Mouse (Mus musculus): ENCODE results near the gene Olfr460. TPM values are rescaled to one million over a fixed set of nuclear protein-coding genes. Genes with fewer than 3 reads are reported as not detected.
A peak's percentile ranks its signal among the peaks of the same experiment; 100 is the strongest.
"Not testable (repeated sequence)": the region's sequence is repeated elsewhere in the genome, so short reads cannot be mapped to it uniquely, and the experiment has no call there.

The Olfr460 gene
- not detected for total RNA-seq (2021)

DNA sequence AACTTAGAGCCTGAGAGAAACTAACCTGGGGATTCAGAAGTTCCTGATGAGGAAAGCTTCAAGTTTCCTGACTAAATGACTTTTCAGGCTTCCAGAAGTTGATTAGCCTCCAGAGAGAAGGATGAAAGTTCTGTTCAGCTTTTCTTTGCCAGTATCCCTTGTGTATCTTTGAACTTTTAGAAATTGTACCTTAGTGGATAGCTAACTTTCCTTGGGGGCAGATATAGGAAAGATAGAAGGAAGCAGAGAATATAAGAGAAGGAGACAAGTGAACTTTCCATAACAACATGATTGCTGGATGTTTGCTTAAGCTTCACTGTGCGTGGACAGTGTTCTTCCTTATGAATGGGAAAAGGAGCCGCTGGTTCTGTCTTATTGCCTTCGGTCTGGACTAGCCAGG is at the start of gene Olfr460:
Olfr460 (plus strand) TSS at position 301 of the 400 bp plus-strand sequence.
- DNase-seq (ENCODE audit: low spot score in 2 of 2), result no peak
- intact Hi-C loops (cut with DNase I), result no loop called here

DNA sequence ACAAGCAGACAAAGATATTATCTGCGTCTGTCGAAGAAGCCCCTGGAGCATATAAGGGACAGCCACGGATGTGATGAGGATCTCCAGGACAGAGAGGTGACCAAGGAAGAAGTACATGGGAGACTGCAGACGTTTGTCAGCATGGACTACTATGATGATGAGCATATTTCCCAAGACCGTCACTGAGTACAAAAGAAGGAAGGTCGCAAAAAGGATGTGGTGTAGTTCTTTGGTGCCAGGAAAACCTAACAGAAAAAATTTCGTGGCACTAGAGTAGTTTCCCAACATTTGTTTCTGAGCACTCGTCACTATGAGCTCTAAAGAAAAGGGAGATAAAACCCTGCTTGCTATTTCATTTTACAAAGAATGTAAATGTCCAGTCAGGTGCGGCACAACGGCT is 24.6 kb upstream of the Olfr460 start:
- no peak for DNase-seq (ENCODE audit: low spot score in 2 of 2)
- intact Hi-C loops (cut with DNase I), result no loop called here

DNA sequence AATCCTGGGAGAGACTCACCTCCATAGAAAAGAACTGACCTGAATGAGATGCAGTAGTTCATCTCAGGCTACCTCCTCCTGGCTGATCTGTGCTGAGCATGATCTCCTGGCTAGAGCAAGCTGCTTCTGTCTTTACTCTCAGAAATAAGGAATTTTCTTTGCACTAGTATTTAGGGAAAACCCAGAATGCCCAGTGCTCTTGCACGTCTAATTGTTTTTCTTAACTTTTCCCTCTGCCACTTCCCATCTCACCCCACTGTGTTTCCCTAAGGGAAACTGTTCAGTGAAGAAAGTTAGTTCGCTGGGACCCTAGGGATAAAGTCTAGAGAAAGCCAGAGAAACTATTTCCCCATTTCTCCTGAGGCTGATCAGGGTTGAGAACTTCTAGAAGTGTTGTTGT is 14.3 kb upstream of the Olfr460 start, which contains the start of gene Olfr461:
Olfr461 (minus strand) TSS at position 101 of the 400 bp plus-strand sequence.
- intact Hi-C loops (cut with DNase I), result no loop called here

DNA sequence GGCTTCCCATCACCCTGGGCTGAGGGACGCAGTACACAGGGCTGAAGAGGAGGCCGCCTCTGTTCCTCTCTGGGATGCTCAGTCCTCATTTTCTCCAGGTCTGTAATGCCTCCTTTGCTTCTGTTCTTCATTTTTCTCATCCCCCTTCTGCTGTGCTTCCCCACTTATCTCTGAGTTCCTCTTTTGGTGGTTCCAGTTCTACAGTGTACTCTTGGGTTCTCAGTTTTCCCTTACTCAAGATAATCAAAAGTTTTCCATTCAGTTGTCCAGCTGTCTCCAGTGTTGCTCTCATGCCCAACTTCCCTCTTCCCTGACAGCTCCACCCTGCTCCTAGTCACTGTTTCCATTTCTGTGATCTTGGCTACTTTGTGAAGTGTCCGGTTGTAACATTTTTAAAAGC is 4.3 kb downstream of the Olfr460 start:
- DNase-seq (ENCODE audit: low spot score in 2 of 2), result peak in 1 of 2 experiments; percentile 6
- intact Hi-C loops (cut with DNase I), result no loop called here

More for the DNA sequence above, 14.3 kb upstream of the Olfr460 start, which contains the start of gene Olfr461:
- DNase-seq (ENCODE audit: low spot score in 2 of 2), result no peak

DNA sequence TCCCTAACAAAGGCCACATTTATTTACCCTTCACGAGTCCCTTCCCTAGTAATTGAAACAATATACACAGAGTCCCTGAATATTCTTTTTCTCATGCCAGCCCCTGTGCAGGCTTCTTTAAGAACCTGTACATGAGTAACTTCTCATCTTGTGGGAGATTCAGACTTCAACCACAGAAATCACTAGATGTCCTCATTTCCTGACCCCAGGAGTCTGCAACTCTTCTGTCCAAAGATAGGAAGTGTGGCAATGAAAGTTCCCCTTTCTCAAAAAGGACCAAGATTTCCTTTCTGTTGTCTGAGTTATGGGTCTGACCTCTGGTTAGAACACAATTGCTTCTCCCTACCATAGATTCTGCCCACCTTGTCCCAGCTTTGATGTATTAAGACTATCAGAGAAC is 7.0 kb downstream of the Olfr460 start:
- intact Hi-C loops (cut with DNase I), result no loop called here
- no peak for DNase-seq (ENCODE audit: low spot score in 2 of 2)

DNA sequence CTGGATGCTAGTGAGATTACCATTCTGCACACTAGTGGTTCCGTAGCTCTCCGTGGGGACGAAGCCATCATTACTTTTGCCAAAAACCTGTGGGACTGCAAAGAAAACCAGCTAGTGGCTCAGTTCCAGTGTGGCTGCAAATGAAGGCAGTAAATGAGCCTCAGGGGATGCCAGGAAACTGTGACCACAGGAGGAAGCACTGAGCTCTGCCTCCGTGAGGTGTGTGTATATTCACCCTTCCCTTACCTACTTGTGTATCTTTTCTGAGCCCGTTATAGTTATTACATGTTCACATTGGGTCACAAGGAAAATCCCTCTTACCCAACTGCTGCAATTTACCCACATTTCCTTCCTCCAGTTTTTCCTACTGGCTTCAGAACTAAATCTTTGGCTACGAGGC is 15.0 kb downstream of the Olfr460 start:
- DNase-seq (ENCODE audit: low spot score in 2 of 2), result no peak
- intact Hi-C loops (cut with DNase I), result no loop called here

DNA sequence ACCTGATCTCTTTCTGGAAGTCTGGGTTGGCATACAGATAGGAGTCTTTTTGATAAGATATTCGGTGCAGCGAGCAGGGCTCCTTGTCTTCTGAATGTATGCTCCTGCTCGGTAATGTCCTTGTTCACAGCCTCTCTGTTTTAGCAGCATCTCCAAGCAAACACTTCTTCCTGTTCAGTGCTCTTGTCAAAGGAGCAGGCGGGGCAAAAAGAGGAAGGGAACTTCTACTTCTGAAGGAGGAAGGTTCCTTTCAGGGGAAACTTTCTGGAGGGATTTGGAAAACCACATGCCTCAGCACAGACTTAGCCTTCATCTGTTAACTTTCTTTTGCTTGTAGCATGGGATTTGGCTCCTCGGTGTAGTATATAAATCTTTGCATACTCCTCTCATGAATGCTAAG is 16.4 kb downstream of the Olfr460 start, which contains the start of gene Clec5a:
Clec5a (minus strand) TSS at position 177 of the 400 bp plus-strand sequence.
- intact Hi-C loops (cut with DNase I), result no loop called here
- no peak for DNase-seq (ENCODE audit: low spot score in 2 of 2)

DNA sequence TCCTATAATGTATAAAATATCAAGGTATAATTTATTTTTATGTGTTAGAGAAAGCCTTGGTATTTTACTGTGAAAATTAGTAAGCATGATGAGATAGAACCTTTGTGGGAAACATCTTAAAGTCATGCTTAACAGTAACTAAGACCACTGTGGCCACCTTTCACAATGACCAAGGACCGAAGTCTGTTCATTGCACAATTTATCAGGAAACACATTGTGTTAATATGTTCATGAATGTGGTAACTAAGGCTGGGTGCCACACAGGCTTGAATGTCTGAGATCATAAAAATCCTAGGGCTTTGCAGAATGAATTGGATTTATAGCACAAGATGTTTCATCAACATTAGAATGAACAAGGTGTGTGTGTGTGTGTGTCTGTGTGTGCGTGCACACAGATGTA is 19.1 kb downstream of the Olfr460 start:
- DNase-seq (ENCODE audit: low spot score in 2 of 2), result no peak
- intact Hi-C loops (cut with DNase I), result no loop called here

DNA sequence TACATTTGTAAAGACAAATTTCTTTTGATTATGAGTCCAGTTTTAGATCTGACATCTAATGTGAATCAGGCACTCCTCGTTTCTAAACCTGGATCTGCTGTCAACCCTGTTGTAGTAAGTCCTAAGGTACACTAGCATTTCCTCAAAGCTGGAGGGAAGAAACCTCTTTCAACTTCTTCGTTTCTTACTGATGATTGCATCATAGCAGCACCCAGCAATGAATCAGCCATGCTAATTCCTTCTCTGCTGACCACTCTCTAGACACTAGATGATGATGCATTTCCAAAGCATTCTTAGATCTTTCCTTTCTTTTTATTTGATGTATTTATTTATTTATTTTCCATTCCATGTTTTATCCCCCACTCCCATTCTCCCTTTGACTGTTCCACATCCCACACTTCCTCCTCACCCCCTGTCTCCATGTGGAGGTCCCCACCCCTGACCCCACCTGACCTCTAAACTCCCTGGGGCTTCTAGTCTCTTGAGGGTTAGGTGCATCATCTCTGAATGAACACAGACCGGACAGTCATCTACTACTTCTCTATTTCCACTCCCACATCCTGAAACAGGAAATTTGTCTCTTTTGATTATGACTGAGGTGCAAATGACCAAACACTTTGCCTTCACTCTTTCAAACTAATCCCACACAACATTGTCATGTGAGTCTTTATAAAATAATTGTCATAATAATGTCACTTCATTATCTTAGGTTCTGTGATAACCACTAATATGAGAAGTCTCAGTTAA is 25.7 kb downstream of the Olfr460 start:
- DNase-seq (ENCODE audit: low spot score in 2 of 2), result no peak
- intact Hi-C loops (cut with DNase I), result no loop called here

DNA sequence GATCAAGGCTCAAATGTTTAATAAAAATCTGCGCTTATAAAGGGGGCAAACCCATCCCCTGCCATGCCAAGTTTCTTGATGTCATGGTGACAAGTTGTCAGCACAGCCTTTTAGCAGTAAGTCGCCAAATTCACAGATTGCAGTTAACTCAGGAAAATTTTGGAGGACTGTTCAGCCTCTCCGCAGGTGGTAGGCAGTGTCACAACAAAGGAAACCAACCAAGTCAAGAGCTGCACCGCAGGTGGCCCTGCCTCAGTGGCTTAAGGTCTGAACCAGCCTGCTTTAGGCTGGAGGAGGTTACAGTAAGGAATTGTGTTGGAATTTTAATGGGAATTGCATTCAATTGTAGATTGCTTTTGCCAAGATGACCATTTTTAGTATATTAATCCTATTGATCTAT is 29.3 kb downstream of the Olfr460 start:
- DNase-seq (ENCODE audit: low spot score in 2 of 2); intact Hi-C loops (cut with DNase I): not testable (repeated sequence)

DNA sequence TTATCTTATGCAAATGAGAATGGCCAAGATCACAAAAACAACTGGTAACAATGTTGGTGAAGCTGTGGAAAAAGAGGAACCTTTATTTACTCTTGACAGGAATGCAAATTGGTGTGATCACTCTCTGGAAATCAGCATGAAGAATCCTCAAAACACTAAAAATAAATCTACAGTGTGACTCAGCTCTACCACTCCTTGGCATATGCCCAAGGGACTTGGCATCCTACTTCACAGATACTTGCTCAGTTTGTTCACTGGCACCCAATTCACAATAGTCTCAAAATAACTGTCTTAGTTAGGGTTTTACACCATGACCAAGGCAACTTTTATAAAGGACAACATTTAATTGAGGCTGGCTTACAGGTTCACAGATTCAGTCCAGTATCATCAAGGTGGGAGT is 38.1 kb downstream of the Olfr460 start:
- intact Hi-C loops (cut with DNase I), result no loop called here
- peak; percentile 77 to 95 for DNase-seq (ENCODE audit: low spot score in 2 of 2)

DNA sequence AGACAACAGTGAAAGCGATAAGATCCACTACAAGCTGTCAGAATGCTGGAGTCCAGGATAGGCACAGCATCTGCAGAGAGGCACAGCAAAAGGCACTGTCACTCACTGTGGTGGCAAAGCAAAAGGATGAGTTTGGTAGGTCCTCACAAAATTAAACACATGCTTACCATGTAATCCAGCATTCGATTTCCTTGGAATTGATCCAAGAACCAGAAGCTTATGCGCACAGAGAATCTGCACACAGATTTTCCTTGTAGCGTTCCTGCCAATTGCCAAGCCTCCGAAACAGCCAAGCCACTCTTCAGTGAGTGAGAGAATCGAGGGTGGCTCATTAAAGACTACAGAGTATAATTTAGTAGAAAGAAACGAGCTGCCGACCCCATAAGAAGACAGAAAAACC is 41.0 kb downstream of the Olfr460 start:
- intact Hi-C loops (cut with DNase I), result no loop called here
- peak; percentile 26 to 40 for DNase-seq (ENCODE audit: low spot score in 2 of 2)

DNA sequence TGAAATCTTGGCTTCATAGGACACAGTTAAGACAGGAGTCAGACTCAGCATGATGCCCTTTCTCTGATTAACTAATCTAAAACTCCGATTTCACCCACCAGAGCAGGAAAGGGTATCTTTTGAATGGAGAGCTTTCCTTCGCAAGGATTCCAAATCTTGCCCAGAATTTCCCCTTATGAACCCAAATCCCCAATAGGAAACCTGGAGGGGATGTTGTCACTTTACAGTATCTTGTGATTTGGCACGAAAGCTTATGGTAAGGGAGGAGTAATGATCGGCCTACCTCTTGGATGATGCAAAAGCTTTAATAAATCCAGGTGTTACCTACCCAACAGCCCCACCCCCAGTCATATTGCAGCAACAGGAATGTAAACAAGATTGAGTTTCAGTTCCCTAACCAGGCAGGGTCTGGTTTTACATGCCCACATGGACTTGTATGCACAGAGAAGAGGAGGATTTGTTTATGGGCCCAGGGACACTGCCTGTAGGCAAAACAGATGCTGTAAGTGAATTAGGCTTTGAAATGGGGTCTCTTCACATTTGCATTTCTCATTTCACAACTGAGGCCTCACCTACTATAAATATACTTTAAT is 44.1 kb downstream of the Olfr460 start, which contains the start of gene Tas2r138:
Tas2r138 (minus strand) TSS at position 51 of the 593 bp plus-strand sequence.
- intact Hi-C loops (cut with DNase I), result no loop called here
- no peak for DNase-seq (ENCODE audit: low spot score in 2 of 2)

DNA sequence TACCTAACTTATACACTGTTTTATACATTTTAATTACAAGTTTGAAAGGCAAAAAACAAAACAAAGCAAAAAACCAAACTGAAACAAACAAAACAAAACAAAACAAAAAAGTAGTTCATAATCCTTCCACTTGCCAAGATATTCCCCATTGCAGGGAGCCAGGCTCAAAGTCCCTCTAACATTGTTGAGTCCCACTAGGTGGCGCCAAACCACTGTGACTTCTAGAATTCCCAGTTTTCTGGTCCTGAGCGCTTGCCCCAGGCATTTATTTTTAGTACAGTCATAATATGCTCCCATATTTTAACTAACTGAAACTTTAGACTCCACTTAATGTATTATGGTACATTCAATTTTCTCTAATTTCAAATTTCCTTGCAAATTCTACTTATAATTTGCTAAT is 48.7 kb downstream of the Olfr460 start:
- intact Hi-C loops (cut with DNase I), result loop anchor here (1.0 kb wide), 1 partner anchor 71 kb away; no protein-coding TSS in a partner anchor
- peak; percentile 46 to 75 for DNase-seq (ENCODE audit: low spot score in 2 of 2)

Other genes with a start within 250 kb of the Olfr460 start
- gene Agk, start 244.3 kb upstream of the Olfr460 start, total RNA-seq (2021), result 10 to 100 TPM; 44.4 to 48.9 TPM
- 10 to 100 TPM; 57.4 to 58.1 TPM for gene E330009J07Rik, start 133.4 kb upstream of the Olfr460 start, total RNA-seq (2021)
- gene Wee2, start 130.4 kb upstream of the Olfr460 start, total RNA-seq (2021), result not detected
- 10 to 100 TPM; 31.0 to 33.4 TPM for gene Ssbp1, start 98.1 kb upstream of the Olfr460 start, total RNA-seq (2021)
- gene Tas2r137, start 78.3 kb upstream of the Olfr460 start, total RNA-seq (2021), result under 1 TPM in 1 of 2 experiments, not detected in 1; 0.34 TPM
- gene Tas2r108, start 76.0 kb upstream of the Olfr460 start, total RNA-seq (2021), result under 1 TPM in 1 of 2 experiments, not detected in 1; 0.37 TPM
- not detected for gene Prss37, start 50.0 kb upstream of the Olfr460 start, total RNA-seq (2021)
- gene Olfr461, start 14.4 kb upstream of the Olfr460 start, total RNA-seq (2021), result not detected
- under 1 TPM; 0.76 to 0.89 TPM for gene Clec5a, start 16.3 kb downstream of the Olfr460 start, total RNA-seq (2021)
- not detected for gene Tas2r138, start 43.8 kb downstream of the Olfr460 start, total RNA-seq (2021)
- not detected for gene Mgam, start 59.3 kb downstream of the Olfr460 start, total RNA-seq (2021)

Data from left cerebral cortex, postnatal 25 days (tissue).